Mouse (Mus musculus): ENCODE data around the gene Ugt1a9.
"Not testable (repeated sequence)": the region's sequence is repeated elsewhere in the genome, so short reads cannot be mapped to it uniquely, and the experiment has no call there.

DNA sequence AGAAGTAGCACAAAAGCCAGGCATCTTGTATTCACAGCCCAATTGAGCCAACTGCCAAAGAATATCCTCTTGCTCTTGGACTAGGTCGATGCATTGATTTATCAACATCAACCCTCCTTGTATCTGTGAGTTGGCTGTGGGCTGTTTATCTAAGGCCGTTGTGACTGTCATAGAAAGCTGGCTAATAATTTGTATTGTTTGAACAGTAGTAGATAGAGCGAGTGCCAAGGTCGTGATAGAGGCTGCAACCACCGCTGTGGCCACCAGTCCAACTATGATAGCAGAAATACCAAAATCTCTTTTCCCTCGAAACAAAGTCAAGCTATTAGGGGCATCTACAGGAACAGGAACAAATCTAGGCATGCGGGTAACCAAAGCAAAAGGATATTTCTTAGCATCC lies 101.6 kb downstream of the Ugt1a9 start:
- TF ChIP-seq POLR2A (IDR thresholded peaks at IDR 0.05; ENCODE audit: control insufficient read depth, extremely low read depth, insufficient read depth, low read length, poor library complexity); CTCF (IDR thresholded peaks at IDR 0.05; ENCODE audit: borderline replicate concordance, control insufficient read depth, extremely low read depth, insufficient read depth, low read length, poor library complexity): not testable (repeated sequence)

Data from thymus, adult 2 months (tissue).